Mouse (Mus musculus): ENCODE results near the gene Ltb4r2. TPM values are rescaled to one million over a fixed set of nuclear protein-coding genes. Genes with fewer than 3 reads are reported as not detected.
"Not testable (repeated sequence)": the region's sequence is repeated elsewhere in the genome, so short reads cannot be mapped to it uniquely, and the experiment has no call there.

The Ltb4r2 gene
- polyA plus RNA-seq, 1 experiment = 5.6 TPM

DNA sequence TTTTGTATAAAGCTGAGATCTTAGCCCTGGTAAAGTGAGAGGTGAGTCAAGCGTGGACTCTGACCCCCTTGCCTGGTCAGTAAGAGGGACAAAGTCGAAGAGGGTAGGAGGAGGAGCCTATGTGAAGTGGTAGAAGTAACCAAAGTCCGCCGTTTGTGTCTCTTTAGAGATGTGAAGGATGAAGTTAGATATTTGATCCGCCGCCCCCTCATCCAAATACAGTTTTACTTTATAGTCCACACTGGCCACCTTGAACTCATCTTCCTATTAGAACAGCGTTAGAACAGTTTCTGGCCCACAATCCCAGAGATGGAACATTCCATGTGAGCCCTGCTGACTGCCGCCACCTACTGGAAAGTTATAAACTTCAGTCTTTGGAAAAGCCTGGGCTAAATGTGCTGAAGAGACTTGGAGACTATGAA lies 2.9 kb upstream of the Ltb4r2 start, which contains the start of gene Cideb:
Cideb (minus strand) TSS at position 96 of the 422 bp plus-strand sequence.
- Histone ChIP-seq H3K4me3 (replicated peaks) (peak within 1 kb of the TSS; percentile 78), H3K4me1 (peaks cover 54% of the 10 kb centered on the region), H3K9me3 (no peaks in the 10 kb centered on the region), H3K36me3 (replicated peaks; ENCODE audit: low read length) (peaks cover 39% of the 10 kb centered on the region), H3K27me3 (replicated peaks) (peaks cover 18% of the 10 kb centered on the region)
- TF ChIP-seq GATA1 (IDR thresholded peaks at IDR 0.05; ENCODE audit: borderline replicate concordance, low read length) = no peak
- no peak for TF ChIP-seq FLI1 (IDR thresholded peaks at IDR 0.05; ENCODE audit: low read length)

DNA sequence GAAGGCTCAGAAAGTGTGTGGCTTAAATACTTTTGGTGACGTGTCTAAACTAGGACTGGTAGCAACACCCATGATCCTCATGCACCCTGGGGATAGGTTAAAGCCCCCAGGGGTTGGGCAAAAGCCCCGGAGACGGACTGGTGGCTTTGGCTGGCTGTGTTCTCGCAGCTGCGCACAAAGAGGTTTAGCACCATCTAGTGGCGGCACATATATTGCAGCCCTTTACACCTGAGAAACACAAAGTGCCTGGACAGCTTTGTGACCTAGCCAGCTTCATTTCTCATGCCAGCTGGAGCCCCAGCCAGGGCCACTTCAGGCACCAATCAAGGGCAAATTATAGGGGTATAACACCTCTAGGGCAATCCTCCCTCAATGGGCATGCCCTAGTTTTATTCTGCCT lies 1.1 kb upstream of the Ltb4r2 start:
- not testable (repeated sequence) for H3K4me3 ChIP-seq (replicated peaks); H3K9me3 ChIP-seq
- Histone ChIP-seq H3K36me3 (replicated peaks; ENCODE audit: low read length) (peaks cover 21% of the 10 kb centered on the region), H3K27me3 (replicated peaks) (peaks cover 18% of the 10 kb centered on the region), H3K4me1 (peaks cover 69% of the 10 kb centered on the region)

DNA sequence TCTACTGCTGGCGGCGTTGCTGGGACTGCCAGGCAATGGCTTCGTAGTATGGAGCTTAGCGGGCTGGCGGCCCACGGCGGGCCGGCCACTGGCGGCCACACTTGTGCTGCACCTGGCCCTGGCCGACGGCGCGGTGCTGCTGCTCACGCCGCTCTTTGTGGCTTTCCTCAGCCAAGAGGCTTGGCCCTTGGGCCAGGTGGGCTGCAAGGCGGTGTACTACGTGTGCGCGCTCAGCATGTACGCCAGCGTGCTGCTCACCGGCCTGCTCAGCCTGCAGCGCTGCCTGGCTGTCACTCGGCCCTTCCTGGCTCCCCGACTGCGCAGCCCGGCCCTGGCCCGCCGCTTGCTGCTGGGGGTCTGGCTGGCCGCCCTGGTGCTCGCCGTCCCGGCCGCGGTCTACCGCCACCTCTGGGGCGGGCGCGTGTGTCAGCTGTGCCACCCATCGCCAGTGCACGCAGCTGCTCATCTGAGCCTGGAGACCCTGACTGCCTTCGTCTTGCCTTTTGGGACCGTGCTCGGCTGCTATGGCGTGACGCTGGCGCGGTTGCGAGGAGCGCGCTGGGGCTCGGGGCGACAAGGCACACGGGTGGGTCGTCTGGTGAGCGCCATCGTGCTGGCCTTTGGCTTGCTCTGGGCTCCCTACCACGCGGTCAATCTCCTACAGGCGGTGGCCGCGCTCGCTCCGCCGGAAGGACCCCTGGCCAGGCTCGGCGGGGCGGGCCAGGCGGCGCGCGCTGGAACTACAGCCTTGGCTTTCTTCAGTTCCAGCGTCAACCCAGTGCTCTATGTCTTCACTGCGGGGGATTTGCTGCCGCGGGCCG lies 983 bp downstream of the Ltb4r2 start:
- H3K4me1 ChIP-seq = peaks cover 86% of the 10 kb centered on the region
- H3K27me3 ChIP-seq (replicated peaks) = peaks cover 20% of the 10 kb centered on the region
- TF ChIP-seq GATA1 (IDR thresholded peaks at IDR 0.05; ENCODE audit: borderline replicate concordance, low read length) = no peak
- TF ChIP-seq FLI1 (IDR thresholded peaks at IDR 0.05; ENCODE audit: low read length) = no peak
- H3K4me3 ChIP-seq (replicated peaks) = peak overlapping the region; percentile 84
- H3K9me3 ChIP-seq = no peaks in the 10 kb centered on the region
- H3K36me3 ChIP-seq (replicated peaks; ENCODE audit: low read length) = peaks cover 3% of the 10 kb centered on the region

DNA sequence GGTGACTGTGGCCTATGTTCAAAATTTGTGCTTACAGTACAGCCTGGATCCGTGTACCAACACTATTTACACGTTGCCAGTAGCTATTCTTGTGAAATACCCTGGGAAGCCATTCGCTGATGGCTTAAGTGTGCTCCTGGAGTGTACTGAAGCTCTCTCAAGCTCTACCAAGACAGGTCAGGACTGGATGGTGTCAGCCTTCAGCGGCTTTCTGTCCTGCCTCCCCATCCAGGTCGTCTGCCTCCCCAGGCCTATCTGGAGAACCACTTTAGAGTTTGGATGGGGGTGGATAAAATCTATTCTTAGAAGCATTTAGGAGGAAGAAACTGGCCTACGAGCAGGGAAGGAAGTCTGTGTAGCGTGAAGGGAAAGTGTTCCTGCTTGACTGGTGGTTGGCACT lies 1.9 kb downstream of the Ltb4r2 start:
- TF ChIP-seq FLI1 (IDR thresholded peaks at IDR 0.05; ENCODE audit: low read length) (no peak), GATA1 (IDR thresholded peaks at IDR 0.05; ENCODE audit: borderline replicate concordance, low read length) (no peak)
- Histone ChIP-seq H3K36me3 (replicated peaks; ENCODE audit: low read length) (peaks cover 3% of the 10 kb centered on the region), H3K4me1 (peaks cover 87% of the 10 kb centered on the region), H3K4me3 (replicated peaks) (peak overlapping the region; percentile 64), H3K9me3 (no peaks in the 10 kb centered on the region), H3K27me3 (replicated peaks) (peaks cover 30% of the 10 kb centered on the region)

DNA sequence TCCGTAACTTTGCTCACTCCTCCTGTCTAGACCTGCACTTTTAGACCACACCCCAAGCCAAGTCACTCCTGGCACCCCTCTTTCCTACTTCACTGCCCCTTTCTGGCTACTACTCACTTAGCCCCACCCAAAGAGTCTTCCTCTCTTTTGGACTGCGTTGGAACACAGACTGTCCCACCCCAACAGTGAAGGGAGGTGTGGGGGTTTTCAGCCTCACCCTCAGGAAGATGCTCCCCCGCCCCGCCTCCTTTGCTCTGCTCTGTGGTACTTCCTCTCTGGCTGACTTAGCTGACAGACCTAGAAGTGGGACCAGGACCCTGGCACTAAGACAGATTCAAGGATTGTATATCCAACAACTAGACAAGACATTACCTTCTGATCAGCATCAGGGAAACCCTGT lies 4.5 kb downstream of the Ltb4r2 start, which contains the start of gene Ltb4r1:
Ltb4r1 (plus strand) TSS at position 267 of the 400 bp plus-strand sequence.
- no peaks in the 10 kb centered on the region for H3K9me3 ChIP-seq
- peaks cover 49% of the 10 kb centered on the region for H3K27me3 ChIP-seq (replicated peaks)
- H3K4me1 ChIP-seq = peaks cover 87% of the 10 kb centered on the region
- no peak for TF ChIP-seq FLI1 (IDR thresholded peaks at IDR 0.05; ENCODE audit: low read length)
- TF ChIP-seq GATA1 (IDR thresholded peaks at IDR 0.05; ENCODE audit: borderline replicate concordance, low read length) = no peak
- H3K36me3 ChIP-seq (replicated peaks; ENCODE audit: low read length) = peaks cover 3% of the 10 kb centered on the region
- peak within 1 kb of the TSS; percentile 69 for H3K4me3 ChIP-seq (replicated peaks)

DNA sequence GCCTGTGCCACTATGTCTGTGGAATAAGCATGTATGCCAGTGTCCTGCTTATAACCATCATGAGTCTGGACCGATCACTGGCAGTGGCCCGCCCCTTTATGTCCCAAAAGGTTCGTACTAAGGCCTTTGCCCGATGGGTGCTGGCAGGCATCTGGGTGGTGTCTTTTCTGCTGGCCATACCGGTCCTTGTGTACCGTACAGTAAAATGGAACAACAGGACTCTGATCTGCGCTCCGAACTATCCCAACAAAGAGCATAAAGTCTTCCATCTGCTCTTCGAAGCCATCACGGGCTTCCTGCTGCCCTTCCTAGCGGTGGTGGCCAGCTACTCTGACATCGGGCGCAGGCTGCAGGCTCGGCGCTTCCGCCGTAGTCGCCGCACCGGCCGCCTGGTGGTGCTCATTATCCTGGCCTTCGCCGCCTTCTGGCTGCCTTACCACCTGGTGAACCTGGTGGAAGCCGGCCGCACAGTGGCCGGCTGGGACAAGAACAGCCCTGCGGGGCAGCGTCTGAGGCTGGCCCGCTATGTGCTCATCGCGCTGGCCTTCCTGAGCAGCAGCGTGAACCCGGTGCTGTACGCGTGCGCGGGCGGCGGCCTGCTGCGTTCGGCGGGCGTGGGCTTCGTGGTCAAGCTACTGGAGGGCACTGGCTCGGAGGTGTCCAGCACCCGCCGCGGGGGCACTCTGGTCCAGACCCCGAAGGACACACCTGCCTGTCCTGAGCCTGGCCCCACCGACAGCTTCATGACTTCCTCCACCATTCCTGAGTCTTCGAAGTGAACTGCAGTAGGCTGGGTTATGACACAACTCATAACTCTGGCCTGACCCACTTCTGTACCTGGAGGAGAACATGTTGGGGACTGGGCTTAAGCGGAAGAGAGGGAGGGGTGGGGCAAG lies 6.5 kb downstream of the Ltb4r2 start:
- Histone ChIP-seq H3K9me3 (no peaks in the 10 kb centered on the region), H3K36me3 (replicated peaks; ENCODE audit: low read length) (no peaks in the 10 kb centered on the region), H3K27me3 (replicated peaks) (peaks cover 48% of the 10 kb centered on the region), H3K4me3 (replicated peaks) (peak overlapping the region; percentile 85), H3K4me1 (peaks cover 80% of the 10 kb centered on the region)
- no peak for TF ChIP-seq FLI1 (IDR thresholded peaks at IDR 0.05; ENCODE audit: low read length)
- no peak for TF ChIP-seq GATA1 (IDR thresholded peaks at IDR 0.05; ENCODE audit: borderline replicate concordance, low read length)

DNA sequence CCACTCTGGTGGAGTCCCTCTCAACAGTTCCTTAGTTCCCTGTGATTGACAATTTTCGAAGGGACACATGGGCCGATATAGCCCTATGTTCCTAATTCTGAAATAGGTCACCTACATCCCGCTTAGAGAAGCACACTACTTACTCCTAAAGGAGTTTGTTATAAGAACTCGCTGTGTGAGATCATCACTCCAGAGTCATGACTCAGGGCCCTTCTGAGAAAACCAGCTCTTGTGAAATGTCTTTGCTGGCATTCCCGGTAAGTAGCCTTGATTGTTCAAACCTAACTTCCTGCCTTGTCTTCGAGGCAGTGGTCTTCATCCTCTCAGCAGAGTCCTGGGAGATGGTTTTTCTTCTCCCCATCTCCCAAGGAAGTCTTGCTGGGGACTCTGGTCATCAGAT lies 7.3 kb downstream of the Ltb4r2 start:
- Histone ChIP-seq H3K27me3 (replicated peaks) (peaks cover 51% of the 10 kb centered on the region), H3K4me1 (peaks cover 73% of the 10 kb centered on the region), H3K9me3 (no peaks in the 10 kb centered on the region), H3K36me3 (replicated peaks; ENCODE audit: low read length) (no peaks in the 10 kb centered on the region), H3K4me3 (replicated peaks) (no peak overlapping the region)
- TF ChIP-seq GATA1 (IDR thresholded peaks at IDR 0.05; ENCODE audit: borderline replicate concordance, low read length) (no peak), FLI1 (IDR thresholded peaks at IDR 0.05; ENCODE audit: low read length) (no peak)

DNA sequence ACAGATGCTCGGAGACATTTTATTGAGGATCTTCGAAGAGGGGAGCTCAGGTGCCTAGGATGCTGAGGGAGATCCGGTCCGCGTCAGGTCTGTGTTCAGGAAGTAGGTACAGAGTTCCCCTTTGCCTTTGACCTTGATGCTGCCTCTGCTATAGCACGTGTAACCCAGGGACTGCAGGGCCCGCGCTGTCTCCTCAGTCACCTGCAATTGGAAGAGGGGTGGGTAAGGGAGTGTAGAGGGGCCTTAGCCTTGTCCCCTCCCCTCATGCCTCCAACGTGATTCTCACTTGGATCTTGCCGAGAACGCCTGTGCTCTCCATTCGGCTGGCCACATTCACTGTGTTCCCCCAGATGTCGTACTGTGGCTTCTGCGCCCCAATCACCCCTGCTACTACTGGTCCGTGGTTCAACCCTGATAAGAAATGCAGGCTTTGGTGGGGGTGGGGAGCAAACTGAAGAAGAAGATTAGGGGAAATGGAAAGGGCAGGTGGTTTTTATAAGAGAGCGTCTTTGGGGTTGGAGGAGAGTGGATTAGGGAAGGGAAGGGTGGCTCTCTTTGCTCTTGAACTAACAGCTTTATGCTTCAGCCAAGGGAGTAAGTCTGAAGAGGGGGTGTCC lies 8.0 kb downstream of the Ltb4r2 start:
- no peaks in the 10 kb centered on the region for H3K9me3 ChIP-seq
- H3K27me3 ChIP-seq (replicated peaks) = peaks cover 58% of the 10 kb centered on the region
- TF ChIP-seq FLI1 (IDR thresholded peaks at IDR 0.05; ENCODE audit: low read length) (no peak), GATA1 (IDR thresholded peaks at IDR 0.05; ENCODE audit: borderline replicate concordance, low read length) (no peak)
- no peaks in the 10 kb centered on the region for H3K36me3 ChIP-seq (replicated peaks; ENCODE audit: low read length)
- peak overlapping the region; percentile 6 for H3K4me3 ChIP-seq (replicated peaks)
- H3K4me1 ChIP-seq = peaks cover 73% of the 10 kb centered on the region

DNA sequence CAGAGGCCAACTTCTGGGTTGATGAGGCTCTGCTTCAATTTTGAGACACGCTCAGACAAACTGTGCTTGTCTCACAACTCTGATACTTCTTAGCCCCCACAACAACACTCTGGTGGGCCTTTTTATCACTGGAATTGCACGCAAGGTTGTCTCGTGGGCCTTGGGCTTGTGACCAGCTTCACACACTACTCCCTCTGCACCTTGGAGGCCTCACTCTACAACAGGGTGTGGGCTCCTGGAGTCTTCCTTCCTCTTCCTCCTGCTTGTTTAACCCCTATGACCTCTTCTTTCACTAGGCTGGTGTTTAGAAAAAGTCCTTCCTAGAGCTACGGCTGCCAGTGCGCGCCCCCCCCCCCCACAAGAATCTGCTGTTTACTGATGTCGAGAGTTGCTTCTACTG lies 15.5 kb downstream of the Ltb4r2 start:
- peaks cover 46% of the 10 kb centered on the region for H3K4me1 ChIP-seq

More for the DNA sequence above, 15.5 kb downstream of the Ltb4r2 start:
- H3K9me3 ChIP-seq = no peaks in the 10 kb centered on the region
- TF ChIP-seq FLI1 (IDR thresholded peaks at IDR 0.05; ENCODE audit: low read length) = no peak
- no peak for TF ChIP-seq GATA1 (IDR thresholded peaks at IDR 0.05; ENCODE audit: borderline replicate concordance, low read length)
- H3K27me3 ChIP-seq (replicated peaks) = peaks cover 53% of the 10 kb centered on the region
- no peak overlapping the region for H3K4me3 ChIP-seq (replicated peaks)
- no peaks in the 10 kb centered on the region for H3K36me3 ChIP-seq (replicated peaks; ENCODE audit: low read length)
